Comparison of ENCODE assay signal across 10 mouse cellular contexts in the genomic region with DNA sequence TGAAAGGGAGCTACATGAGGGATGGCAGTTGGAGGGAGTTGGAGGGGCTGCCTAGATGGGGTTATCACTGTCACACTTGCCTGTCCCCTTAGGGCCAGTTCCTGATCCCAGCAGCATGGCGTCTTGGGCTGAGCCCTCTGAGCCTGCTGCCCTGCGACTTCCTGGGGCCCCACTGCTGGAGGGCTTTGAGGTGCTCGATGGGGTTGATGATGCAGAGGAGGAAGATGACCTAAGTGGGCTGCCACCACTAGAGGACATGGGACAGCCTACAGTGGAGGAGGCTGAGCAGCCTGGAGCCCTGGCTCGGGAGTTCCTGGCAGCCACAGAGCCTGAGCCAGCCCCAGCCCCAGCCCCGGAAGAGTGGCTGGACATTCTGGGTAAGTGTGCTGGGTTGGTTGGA. TPM values are rescaled to one million over a fixed set of nuclear protein-coding genes. Genes with fewer than 3 reads are reported as not detected.
DNase-seq lines count a peak whose midpoint lies in the region; ATAC-seq lines count a peak whose summit lies in the region.
"Had no signal": no experiment of that assay in that cellular context is flagged by ENCODE, and none has a peak within 500 bp of the region (broad histone marks: within the 10 kb centered on the region; RNA-seq: fewer than 3 reads in every experiment).

No protein-coding gene starts in this region.

- peaks cover 12% of the 10 kb centered on the region; the same call in 1 of the 2 replicates for H3K36me3 ChIP-seq in hindbrain, embryonic 11.5 days (ENCODE audit: control insufficient read depth, insufficient read depth, low read length)
- H3K36me3 ChIP-seq in hindbrain, embryonic 12.5 days, result peaks cover 46% of the 10 kb centered on the region
- H3K36me3 ChIP-seq in ES-E14 (ENCODE audit: control insufficient read depth, insufficient read depth, low read length, poor library complexity, severe bottlenecking), result peaks cover 35% of the 10 kb centered on the region
- H3K36me3 ChIP-seq in hindbrain, embryonic 13.5 days, result peaks cover 47% of the 10 kb centered on the region
- H3K36me3 ChIP-seq in liver, embryonic 16.5 days (ENCODE audit: control insufficient read depth, insufficient read depth), result peaks cover 35% of the 10 kb centered on the region

- H3K4me1 ChIP-seq in hindbrain, embryonic 11.5 days (replicated peaks; ENCODE audit: control insufficient read depth, insufficient read depth, low read length), result peaks cover 5% of the 10 kb centered on the region; the same call in 1 of the 2 replicates
- H3K4me1 ChIP-seq in hindbrain, embryonic 12.5 days, result peaks cover 28% of the 10 kb centered on the region
- H3K4me1 ChIP-seq in ES-E14 (ENCODE audit: control insufficient read depth in 2 of 2, insufficient read depth in 2 of 2, low read length in 2 of 2, poor library complexity in 1 of 2), result peaks cover 0 to 8% of the 10 kb centered on the region in 2 experiments; a peak in 1 of 4 replicates
- H3K4me1 ChIP-seq in hindbrain, embryonic 13.5 days (replicated peaks), result peaks cover 33% of the 10 kb centered on the region
- H3K4me1 ChIP-seq in liver, embryonic 16.5 days (ENCODE audit: control insufficient read depth, low read depth, low read length), result peaks cover 32% of the 10 kb centered on the region

- in situ Hi-C loops in ES-E14 (cut with MboI; ENCODE audit: low sequenced_read_pairs in 2 of 2, unreplicated experiment in 2 of 2), result no loop called here

- no peak overlapping the region for H3K4me2 ChIP-seq in hindbrain, embryonic 11.5 days (replicated peaks; ENCODE audit: low read depth, low read length)
- no peak overlapping the region for H3K4me2 ChIP-seq in hindbrain, embryonic 12.5 days (replicated peaks)
- H3K4me2 ChIP-seq in hindbrain, embryonic 13.5 days, result peak overlapping the region; percentile 78; the same call in 1 of the 2 replicates
- H3K4me2 ChIP-seq in liver, embryonic 16.5 days (ENCODE audit: low read depth, low read length), result peak overlapping the region; percentile 63

- no peaks in the 10 kb centered on the region for H3K27me3 ChIP-seq in hindbrain, embryonic 11.5 days (ENCODE audit: control insufficient read depth, insufficient read depth, low read length)
- H3K27me3 ChIP-seq in hindbrain, embryonic 12.5 days, result no peaks in the 10 kb centered on the region
- no peaks in the 10 kb centered on the region for H3K27me3 ChIP-seq in hindbrain, embryonic 13.5 days
- H3K27me3 ChIP-seq in liver, embryonic 16.5 days (ENCODE audit: control insufficient read depth, insufficient read depth, low read depth, low read length), result no peaks in the 10 kb centered on the region

- 0 out of 2 replicates have a peak overlapping the region, but pooled peaks have one; percentile 2 for H3K9ac ChIP-seq in hindbrain, embryonic 11.5 days (ENCODE audit: low read depth, low read length)
- H3K9ac ChIP-seq in hindbrain, embryonic 12.5 days, result no peak overlapping the region; the same call in 1 of the 2 replicates
- H3K9ac ChIP-seq in ES-E14 (ENCODE audit: insufficient read depth, low read depth, low read length, poor library complexity, severe bottlenecking), result peak overlapping the region; percentile 9; the same call in 1 of the 2 replicates
- H3K9ac ChIP-seq in hindbrain, embryonic 13.5 days, result peak overlapping the region; percentile 49
- peak overlapping the region; percentile 2 for H3K9ac ChIP-seq in liver, embryonic 16.5 days (ENCODE audit: low read depth, low read length)

- no peaks in the 10 kb centered on the region for H3K9me3 ChIP-seq in hindbrain, embryonic 11.5 days (ENCODE audit: control insufficient read depth, low read length)
- no peaks in the 10 kb centered on the region for H3K9me3 ChIP-seq in hindbrain, embryonic 12.5 days (replicated peaks)
- H3K9me3 ChIP-seq in ES-E14 (ENCODE audit: control insufficient read depth, insufficient read depth, low read depth, low read length), result no peaks in the 10 kb centered on the region
- no peaks in the 10 kb centered on the region for H3K9me3 ChIP-seq in hindbrain, embryonic 13.5 days
- H3K9me3 ChIP-seq in liver, embryonic 16.5 days (replicated peaks; ENCODE audit: control insufficient read depth, low read length), result no peaks in the 10 kb centered on the region

- DNase-seq in hindbrain, embryonic 11.5 days (ENCODE audit: low spot score), result no peak
- DNase-seq in ES-E14 (ENCODE audit: low read depth, low spot score), result no peak
- no peak for DNase-seq in left cerebral cortex, adult 9 months (ENCODE audit: low spot score in 2 of 2)
- no peak for DNase-seq in gastrocnemius, postnatal 4 days (ENCODE audit: low spot score in 2 of 2)
- DNase-seq: cerebellum, adult 2 months; spleen, adult 18-20 months had no signal

- no peak overlapping the region for H3K27ac ChIP-seq in hindbrain, embryonic 11.5 days (ENCODE audit: low read depth, low read length)
- no peak overlapping the region for H3K27ac ChIP-seq in hindbrain, embryonic 12.5 days
- no peak overlapping the region for H3K27ac ChIP-seq in ES-E14 (ENCODE audit: insufficient read depth, low read depth, low read length, poor library complexity, severe bottlenecking)
- H3K27ac ChIP-seq in hindbrain, embryonic 13.5 days, result no peak overlapping the region
- peak overlapping the region; percentile 53 for H3K27ac ChIP-seq in liver, embryonic 16.5 days (ENCODE audit: low read length)

- H3K4me3 ChIP-seq in hindbrain, embryonic 11.5 days (ENCODE audit: low read depth, low read length), result no peak overlapping the region
- no peak overlapping the region for H3K4me3 ChIP-seq in hindbrain, embryonic 12.5 days
- H3K4me3 ChIP-seq in ES-E14 (ENCODE audit: insufficient read depth in 1 of 2, low read depth in 1 of 2, low read length in 2 of 2, poor library complexity in 1 of 2, severe bottlenecking in 1 of 2), result no peak overlapping the region
- peak overlapping the region; percentile 4; the same call in 1 of the 2 replicates for H3K4me3 ChIP-seq in hindbrain, embryonic 13.5 days
- H3K4me3 ChIP-seq in liver, embryonic 16.5 days (ENCODE audit: low read depth, low read length), result peak overlapping the region; percentile 11; the same call in 1 of the 2 replicates

- 91% methylated on average over 5 of the region's 5 CpGs for WGBS in hindbrain, embryonic 11.5 days
- 89% methylated on average over 5 of the region's 5 CpGs for WGBS in hindbrain, embryonic 12.5 days
- 87% methylated on average over 5 of the region's 5 CpGs for WGBS in hindbrain, embryonic 13.5 days
- 16% methylated on average over 5 of the region's 5 CpGs for WGBS in liver, embryonic 16.5 days (ENCODE audit: insufficient replicate concordance)

- ATAC-seq in hindbrain, embryonic 11.5 days (ENCODE audit: low FRiP score), result no peak
- no peak for ATAC-seq in hindbrain, embryonic 12.5 days (ENCODE audit: low FRiP score)
- ATAC-seq in hindbrain, embryonic 13.5 days (ENCODE audit: low FRiP score), result no peak
- ATAC-seq in liver, embryonic 16.5 days (ENCODE audit: low read depth), result no peak
- ATAC-seq in monocyte, adult 5-6 weeks (replicated peaks; ENCODE audit: insufficient number of reproducible peaks, low FRiP score, low TSS enrichment, poor library complexity, severe bottlenecking), result no peak

RNA-seq across cellular contexts. Expression of a gene that starts 1.5 kb away (rescaled TPM):
- 48.3 and 52.6 TPM in 2 replicates for polyA plus RNA-seq in hindbrain, embryonic 11.5 days (2014; fragmentation: Nextera tagmentation; extraction: Ambion mirVana)
- polyA plus RNA-seq in hindbrain, embryonic 12.5 days (2016; fragmentation: Nextera tagmentation; extraction: Ambion mirVana), result 47.1 and 48.5 TPM in 2 replicates
- total RNA-seq in ES-E14 (2012; rRNA removed), result 27.9 and 35.3 TPM in 2 replicates
- 47.7 and 50.5 TPM in 2 replicates for polyA plus RNA-seq in hindbrain, embryonic 13.5 days (2015; fragmentation: Nextera tagmentation; extraction: Ambion mirVana)
- 27.6 and 29.0 TPM in 2 replicates for polyA plus RNA-seq in liver, embryonic 16.5 days (2015; fragmentation: Nextera tagmentation; extraction: Ambion mirVana)
- total RNA-seq in monocyte, adult 5-6 weeks (2017), result 63.0 to 84.2 TPM (median 67.0 TPM) in 3 replicates
- total RNA-seq in gastrocnemius, postnatal 4 days (2021), result 10 to 100 TPM; 57.6 to 60.7 TPM

RNA-seq across cellular contexts. Expression of a gene that starts 1.8 kb away (rescaled TPM):
- 226 and 243 TPM in 2 replicates for polyA plus RNA-seq in hindbrain, embryonic 11.5 days (2014; fragmentation: Nextera tagmentation; extraction: Ambion mirVana)
- polyA plus RNA-seq in hindbrain, embryonic 12.5 days (2016; fragmentation: Nextera tagmentation; extraction: Ambion mirVana), result 313 and 334 TPM in 2 replicates
- total RNA-seq in ES-E14 (2012; rRNA removed), result 252 and 256 TPM in 2 replicates
- polyA plus RNA-seq in hindbrain, embryonic 13.5 days (2015; fragmentation: Nextera tagmentation; extraction: Ambion mirVana), result 385 and 391 TPM in 2 replicates
- polyA plus RNA-seq in liver, embryonic 16.5 days (2015; fragmentation: Nextera tagmentation; extraction: Ambion mirVana), result 155 and 158 TPM in 2 replicates
- total RNA-seq in monocyte, adult 5-6 weeks (2017), result 147 to 174 TPM (median 173 TPM) in 3 replicates
- total RNA-seq in gastrocnemius, postnatal 4 days (2021), result 100 to 1,000 TPM; 162 to 184 TPM

RNA-seq across cellular contexts. Expression of a gene that starts 10.0 kb away (rescaled TPM):
- polyA plus RNA-seq in hindbrain, embryonic 11.5 days (2014; fragmentation: Nextera tagmentation; extraction: Ambion mirVana), result 15.4 and 16.5 TPM in 2 replicates
- polyA plus RNA-seq in hindbrain, embryonic 12.5 days (2016; fragmentation: Nextera tagmentation; extraction: Ambion mirVana), result 19.0 and 19.4 TPM in 2 replicates
- 15.8 and 16.1 TPM in 2 replicates for total RNA-seq in ES-E14 (2012; rRNA removed)
- polyA plus RNA-seq in hindbrain, embryonic 13.5 days (2015; fragmentation: Nextera tagmentation; extraction: Ambion mirVana), result 16.3 and 17.2 TPM in 2 replicates
- 12.9 and 16.8 TPM in 2 replicates for polyA plus RNA-seq in liver, embryonic 16.5 days (2015; fragmentation: Nextera tagmentation; extraction: Ambion mirVana)
- 13.9 to 16.9 TPM (median 15.1 TPM) in 3 replicates for total RNA-seq in monocyte, adult 5-6 weeks (2017)
- 10 to 100 TPM; 16.1 to 18.2 TPM for total RNA-seq in gastrocnemius, postnatal 4 days (2021)

RNA-seq across cellular contexts. Expression of a gene that starts 18.7 kb away (rescaled TPM):
- 814 and 839 TPM in 2 replicates for polyA plus RNA-seq in hindbrain, embryonic 11.5 days (2014; fragmentation: Nextera tagmentation; extraction: Ambion mirVana)
- polyA plus RNA-seq in hindbrain, embryonic 12.5 days (2016; fragmentation: Nextera tagmentation; extraction: Ambion mirVana), result 633 and 755 TPM in 2 replicates
- 3,214 and 4,257 TPM in 2 replicates for total RNA-seq in ES-E14 (2012; rRNA removed)
- 715 and 758 TPM in 2 replicates for polyA plus RNA-seq in hindbrain, embryonic 13.5 days (2015; fragmentation: Nextera tagmentation; extraction: Ambion mirVana)
- 490 and 558 TPM in 2 replicates for polyA plus RNA-seq in liver, embryonic 16.5 days (2015; fragmentation: Nextera tagmentation; extraction: Ambion mirVana)
- 1,178 to 1,886 TPM (median 1,315 TPM) in 3 replicates for total RNA-seq in monocyte, adult 5-6 weeks (2017)
- 1,000 to 10,000 TPM; 1,604 to 1,674 TPM for total RNA-seq in gastrocnemius, postnatal 4 days (2021)

RNA-seq across cellular contexts. Expression of a gene that starts 22.7 kb away (rescaled TPM):
- 129 and 136 TPM in 2 replicates for polyA plus RNA-seq in hindbrain, embryonic 11.5 days (2014; fragmentation: Nextera tagmentation; extraction: Ambion mirVana)
- polyA plus RNA-seq in hindbrain, embryonic 12.5 days (2016; fragmentation: Nextera tagmentation; extraction: Ambion mirVana), result 118 TPM in 2 replicates
- 125 and 130 TPM in 2 replicates for total RNA-seq in ES-E14 (2012; rRNA removed)
- polyA plus RNA-seq in hindbrain, embryonic 13.5 days (2015; fragmentation: Nextera tagmentation; extraction: Ambion mirVana), result 147 and 148 TPM in 2 replicates
- 53.7 and 55.6 TPM in 2 replicates for polyA plus RNA-seq in liver, embryonic 16.5 days (2015; fragmentation: Nextera tagmentation; extraction: Ambion mirVana)
- total RNA-seq in monocyte, adult 5-6 weeks (2017), result 16.6 to 32.7 TPM (median 26.1 TPM) in 3 replicates
- total RNA-seq in gastrocnemius, postnatal 4 days (2021), result 100 to 1,000 TPM; 118 to 119 TPM

Comparison
In these comparisons a context has a peak if more than half of its experiments do, and no peak if none do; other contexts are left out.
1. H3K4me2 ChIP-seq: peak in hindbrain, embryonic 13.5 days (single experiment) and liver, embryonic 16.5 days (single experiment); none in hindbrain, embryonic 11.5 days (single experiment) and hindbrain, embryonic 12.5 days (single experiment).
2. H3K4me3 ChIP-seq: peak in hindbrain, embryonic 13.5 days (single experiment) and liver, embryonic 16.5 days (single experiment); none in hindbrain, embryonic 11.5 days (single experiment), hindbrain, embryonic 12.5 days (single experiment) and ES-E14 (0 of 2).